Mouse (Mus musculus): ENCODE measurements at regions not wholly inside any gene's neighbourhood (a gene's known extent, or its start where the extent isn't known, plus 50 kb on each side); places are given as distances from the start of the nearest gene placed in this dataset.

DNA sequence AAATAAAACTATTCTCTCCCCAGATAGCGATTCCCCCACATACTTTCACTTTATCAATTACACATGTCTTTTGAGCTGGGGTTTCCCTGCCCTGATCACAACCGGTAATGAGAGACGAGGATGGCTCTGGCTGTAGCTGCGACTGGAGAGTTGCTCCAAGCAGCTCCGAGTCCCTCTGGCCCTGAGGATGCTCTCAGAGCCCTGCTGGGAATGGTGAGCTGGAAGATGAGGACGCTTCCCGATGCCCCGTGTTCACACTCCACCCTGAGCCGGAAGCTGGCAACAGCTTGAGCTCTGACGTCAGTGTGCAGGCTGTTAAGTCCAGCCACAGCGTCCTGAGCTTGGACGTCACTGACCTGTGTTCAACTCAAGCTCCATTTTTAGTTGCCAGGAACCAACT, 191.6 kb upstream of the Gjb5 start:
- no peak for TF ChIP-seq POLR2A (IDR thresholded peaks at IDR 0.05; ENCODE audit: control insufficient read depth, low read depth, low read length)
- TF ChIP-seq CTCF (IDR thresholded peaks at IDR 0.05; ENCODE audit: control insufficient read depth, insufficient read depth, insufficient replicate concordance, low read depth, low read length): no peak

All from testis, adult 2 months (tissue).